Mouse (Mus musculus) ES-Bruce4 (cell line): Measurements from ENCODE around the gene Pdzd2.

Source experiments
- CTCF ChIP-seq: IDR thresholded peaks from one replicate; pipeline ENCODE4 v1.8.1; 2011; ENCODE audit warnings: low read depth, low read length
- POLR2A ChIP-seq: IDR thresholded peaks from one replicate; pipeline ENCODE4 v1.8.1; 2011; ENCODE audit warnings: low read length; ENCODE audit not compliant: insufficient read depth

GRCm38 (mm10) chr15:12508765-12509377 is 230.9 kb downstream of the Pdzd2 start:
- no peak for TF ChIP-seq CTCF
- TF ChIP-seq POLR2A, result no peak
